Mouse (Mus musculus): Measurements from ENCODE around the gene Plscr3. TPM values are rescaled to one million over a fixed set of nuclear protein-coding genes. Genes with fewer than 3 reads are reported as not detected.

Plscr3 gene
- polyA plus RNA-seq, 1 experiment from 2014 or later: 90.0 TPM

DNA sequence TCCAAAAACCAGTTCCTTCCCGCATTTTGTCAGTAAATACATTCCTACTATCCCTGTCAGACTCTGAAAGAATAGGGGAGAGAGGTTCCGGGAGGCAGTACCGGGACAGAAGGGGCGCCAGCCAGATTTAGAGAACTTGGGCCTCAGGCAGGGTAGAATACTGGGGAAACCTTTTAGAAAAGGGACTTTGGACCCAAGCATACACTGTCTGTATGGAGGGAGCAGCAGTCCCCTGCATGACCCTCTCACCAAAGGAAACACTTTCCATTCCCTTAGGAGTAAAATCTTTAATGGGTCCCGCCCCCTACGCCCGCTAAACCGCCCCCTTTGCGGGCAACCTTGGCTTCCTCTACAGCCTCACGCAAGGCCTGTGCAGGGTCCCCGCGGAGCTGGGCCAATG is 42.8 kb upstream of the Plscr3 start:
- H3K27me3 ChIP-seq (ENCODE audit: control insufficient read depth, insufficient read depth, low read length): peaks cover 43% of the 10 kb centered on the region
- H3K4me1 ChIP-seq (ENCODE audit: control insufficient read depth, insufficient read depth, low read length): peaks cover 22% of the 10 kb centered on the region
- no peaks in the 10 kb centered on the region; the same call in 1 of the 2 replicates for H3K9me3 ChIP-seq (replicated peaks; ENCODE audit: control insufficient read depth, low read length)
- no peak overlapping the region for H3K27ac ChIP-seq (replicated peaks; ENCODE audit: low read depth, low read length)
- no peak for DNase-seq (ENCODE audit: low spot score)
- 1% methylated on average over 12 of the region's 12 CpGs for WGBS
- H3K4me2 ChIP-seq (ENCODE audit: low read depth, low read length): peak overlapping the region; percentile 94
- no peak for ATAC-seq (replicated peaks; ENCODE audit: insufficient number of reproducible peaks, low FRiP score, low TSS enrichment, low read depth)
- H3K4me3 ChIP-seq (ENCODE audit: low read depth, low read length): peak overlapping the region; percentile 34
- H3K9ac ChIP-seq (replicated peaks; ENCODE audit: low read length): peak overlapping the region; percentile 22
- no peaks in the 10 kb centered on the region for H3K36me3 ChIP-seq (replicated peaks; ENCODE audit: control insufficient read depth, insufficient read depth, low read depth, low read length)

DNA sequence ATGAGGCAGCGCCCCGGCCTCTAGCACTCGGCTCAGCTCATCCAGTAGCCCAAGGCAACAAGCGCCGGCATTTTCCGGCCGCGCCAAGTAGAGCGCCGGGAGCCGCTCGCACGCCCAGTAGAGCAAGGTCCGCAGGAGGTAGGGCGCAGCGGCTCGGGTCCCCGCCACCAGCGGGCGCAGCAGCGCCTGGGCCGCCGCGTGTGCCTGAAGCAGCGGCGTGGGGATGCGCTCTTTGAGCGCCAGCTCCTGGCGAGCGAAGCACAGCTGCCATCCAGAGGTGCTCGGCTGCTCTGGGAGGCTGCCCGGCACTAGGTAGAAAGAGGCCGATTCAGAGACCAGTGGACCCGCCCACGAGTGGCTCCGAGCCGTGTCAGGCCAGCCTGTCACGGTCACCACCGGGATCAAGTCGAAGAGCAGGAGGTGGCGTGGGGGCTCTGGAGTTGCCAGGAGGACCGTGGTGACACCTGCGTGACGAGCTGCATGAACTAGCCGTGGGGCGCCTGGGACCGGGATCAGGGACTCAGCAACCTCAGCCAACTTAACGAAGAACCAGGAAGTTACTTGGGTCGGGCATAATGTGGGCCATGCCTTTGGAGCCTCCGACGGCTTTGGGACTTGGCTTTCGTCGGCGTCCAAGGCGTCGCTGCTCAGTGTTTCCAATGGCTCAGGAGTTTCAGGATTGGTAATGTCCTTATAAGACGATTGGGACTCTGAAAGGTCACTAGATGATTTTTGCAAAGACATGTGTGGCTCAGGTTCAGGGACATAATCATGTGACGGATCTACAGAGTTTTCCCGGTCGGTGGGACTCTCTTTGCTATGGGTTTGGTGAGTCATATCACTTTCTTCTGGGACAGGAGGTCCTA is 42.2 kb upstream of the Plscr3 start:
- Histone ChIP-seq H3K4me3 (ENCODE audit: low read depth, low read length) (peak overlapping the region; percentile 34), H3K36me3 (replicated peaks; ENCODE audit: control insufficient read depth, insufficient read depth, low read depth, low read length) (no peaks in the 10 kb centered on the region), H3K27me3 (ENCODE audit: control insufficient read depth, insufficient read depth, low read length) (peaks cover 43% of the 10 kb centered on the region), H3K4me2 (ENCODE audit: low read depth, low read length) (peak overlapping the region; percentile 94), H3K9ac (replicated peaks; ENCODE audit: low read length) (peak overlapping the region; percentile 22), H3K9me3 (replicated peaks; ENCODE audit: control insufficient read depth, low read length) (no peaks in the 10 kb centered on the region; the same call in 1 of the 2 replicates), H3K4me1 (ENCODE audit: control insufficient read depth, insufficient read depth, low read length) (peaks cover 22% of the 10 kb centered on the region), H3K27ac (replicated peaks; ENCODE audit: low read depth, low read length) (no peak overlapping the region)
- 1% methylated on average over 60 of the region's 60 CpGs for WGBS
- DNase-seq (ENCODE audit: low spot score) (peak; percentile 83), ATAC-seq (replicated peaks; ENCODE audit: insufficient number of reproducible peaks, low FRiP score, low TSS enrichment, low read depth) (peak; percentile 19; the same call in 1 of the 2 replicates)

DNA sequence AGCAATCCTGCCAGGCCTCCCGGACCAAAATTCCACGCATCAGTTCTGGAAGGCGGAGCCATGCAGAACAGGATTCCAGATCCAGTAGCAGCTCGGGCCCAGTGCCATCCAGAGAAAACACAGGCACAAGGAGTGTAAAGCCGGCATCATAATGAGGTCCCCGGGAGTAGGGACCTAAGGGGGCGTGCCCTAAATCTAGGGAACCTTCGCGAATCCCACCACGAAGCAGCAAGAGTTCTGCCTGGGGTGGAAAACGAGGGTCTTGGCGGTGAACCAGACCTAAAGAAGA is 41.6 kb upstream of the Plscr3 start:
- Histone ChIP-seq H3K27me3 (ENCODE audit: control insufficient read depth, insufficient read depth, low read length) (peaks cover 38% of the 10 kb centered on the region), H3K27ac (replicated peaks; ENCODE audit: low read depth, low read length) (no peak overlapping the region), H3K9me3 (replicated peaks; ENCODE audit: control insufficient read depth, low read length) (no peaks in the 10 kb centered on the region; the same call in 1 of the 2 replicates), H3K9ac (replicated peaks; ENCODE audit: low read length) (no peak overlapping the region), H3K4me1 (ENCODE audit: control insufficient read depth, insufficient read depth, low read length) (peaks cover 19% of the 10 kb centered on the region), H3K4me3 (ENCODE audit: low read depth, low read length) (no peak overlapping the region), H3K36me3 (replicated peaks; ENCODE audit: control insufficient read depth, insufficient read depth, low read depth, low read length) (no peaks in the 10 kb centered on the region), H3K4me2 (ENCODE audit: low read depth, low read length) (peak overlapping the region; percentile 94; the same call in 1 of the 2 replicates)
- 6% methylated on average over 12 of the region's 12 CpGs for WGBS
- ATAC-seq (replicated peaks; ENCODE audit: insufficient number of reproducible peaks, low FRiP score, low TSS enrichment, low read depth): no peak
- DNase-seq (ENCODE audit: low spot score): no peak

DNA sequence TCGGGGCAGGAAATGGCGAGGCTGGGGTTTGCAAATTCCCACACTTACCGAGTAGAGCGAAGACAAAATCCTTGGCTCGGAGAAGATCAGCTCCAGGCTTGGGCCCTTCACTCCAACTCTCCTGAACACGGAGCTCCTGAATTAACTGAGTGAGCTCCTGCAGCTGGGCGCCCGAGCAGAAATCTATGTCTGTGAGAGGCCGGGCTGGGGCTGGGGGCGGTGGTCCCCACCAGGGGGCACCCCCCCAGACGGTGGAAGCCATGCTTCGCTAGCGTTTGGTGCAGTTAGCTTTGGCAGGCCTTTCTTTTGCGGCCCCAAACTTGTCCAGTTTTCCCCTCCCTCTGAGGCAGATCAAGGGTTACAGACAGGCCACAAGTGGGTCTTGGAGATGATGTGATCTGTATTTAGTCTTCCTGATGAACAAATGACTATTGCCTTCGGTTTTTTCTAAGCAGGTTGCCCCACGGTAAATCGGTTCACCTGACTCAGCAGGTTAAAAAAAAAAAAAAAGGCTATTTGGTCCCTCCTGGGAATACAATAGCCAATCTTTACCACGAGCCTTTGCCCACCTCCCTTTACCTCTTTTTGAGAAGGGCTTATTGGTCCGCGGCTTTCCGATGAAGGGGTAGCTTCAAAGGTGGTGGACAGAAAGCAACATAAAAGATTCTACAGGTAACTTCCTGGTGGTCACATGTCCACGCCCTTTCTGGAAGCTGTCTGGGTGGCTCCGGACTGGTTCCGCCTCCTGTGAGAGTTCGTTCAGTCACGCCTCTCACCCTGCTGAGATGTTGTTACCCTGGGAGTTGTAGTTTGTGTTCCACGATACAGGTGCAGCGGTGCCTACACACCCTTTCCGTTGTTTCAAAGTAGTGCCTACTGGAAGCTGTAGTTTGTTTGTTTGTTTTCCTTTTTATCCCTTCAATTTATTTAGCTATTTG is 40.9 kb upstream of the Plscr3 start, which contains the start of gene Tmem102:
Gene Tmem102 (minus strand): TSS at position 653 of the 938 bp plus-strand sequence.
- Histone ChIP-seq H3K4me2 (ENCODE audit: low read depth, low read length) (peak within 1 kb of the TSS; percentile 94), H3K27ac (replicated peaks; ENCODE audit: low read depth, low read length) (no peak within 1 kb of the TSS), H3K9me3 (replicated peaks; ENCODE audit: control insufficient read depth, low read length) (no peaks in the 10 kb centered on the region; the same call in 1 of the 2 replicates), H3K9ac (replicated peaks; ENCODE audit: low read length) (no peak within 1 kb of the TSS), H3K4me1 (ENCODE audit: control insufficient read depth, insufficient read depth, low read length) (peaks cover 15% of the 10 kb centered on the region), H3K36me3 (replicated peaks; ENCODE audit: control insufficient read depth, insufficient read depth, low read depth, low read length) (no peaks in the 10 kb centered on the region), H3K4me3 (ENCODE audit: low read depth, low read length) (no peak within 1 kb of the TSS), H3K27me3 (ENCODE audit: control insufficient read depth, insufficient read depth, low read length) (peaks cover 38% of the 10 kb centered on the region)
- ATAC-seq (replicated peaks; ENCODE audit: insufficient number of reproducible peaks, low FRiP score, low TSS enrichment, low read depth) (no peak), DNase-seq (ENCODE audit: low spot score) (no peak)
- 5% methylated on average over 29 of the region's 29 CpGs for WGBS

DNA sequence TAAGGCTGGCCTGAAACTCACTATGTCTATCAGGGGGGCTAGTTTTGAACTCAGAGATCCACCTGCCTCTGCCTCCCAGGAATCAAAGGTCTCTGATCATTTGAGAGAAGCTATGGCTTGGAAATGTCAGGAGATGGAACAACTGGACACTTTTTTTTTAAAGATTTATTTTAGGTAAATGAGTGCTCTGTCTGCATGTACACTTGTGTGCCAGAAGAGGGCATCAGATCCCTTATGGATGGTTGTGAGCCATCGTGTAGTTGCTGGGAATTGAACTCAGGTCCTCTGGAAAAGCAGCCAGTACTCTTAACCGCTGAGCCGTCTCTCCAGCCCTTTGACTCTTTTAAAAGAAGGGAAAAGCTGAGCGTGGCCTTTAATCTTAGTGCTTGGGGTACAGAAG is 39.8 kb upstream of the Plscr3 start:
- peaks cover 15% of the 10 kb centered on the region for H3K4me1 ChIP-seq (ENCODE audit: control insufficient read depth, insufficient read depth, low read length)
- ATAC-seq (replicated peaks; ENCODE audit: insufficient number of reproducible peaks, low FRiP score, low TSS enrichment, low read depth): no peak
- H3K27ac ChIP-seq (replicated peaks; ENCODE audit: low read depth, low read length): no peak overlapping the region
- H3K4me2 ChIP-seq (ENCODE audit: low read depth, low read length): no peak overlapping the region
- 77% methylated on average over 4 of the region's 4 CpGs for WGBS
- DNase-seq (ENCODE audit: low spot score): no peak
- no peak overlapping the region for H3K4me3 ChIP-seq (ENCODE audit: low read depth, low read length)
- peaks cover 36% of the 10 kb centered on the region for H3K27me3 ChIP-seq (ENCODE audit: control insufficient read depth, insufficient read depth, low read length)
- no peaks in the 10 kb centered on the region; the same call in 1 of the 2 replicates for H3K9me3 ChIP-seq (replicated peaks; ENCODE audit: control insufficient read depth, low read length)
- no peak overlapping the region for H3K9ac ChIP-seq (replicated peaks; ENCODE audit: low read length)
- no peaks in the 10 kb centered on the region for H3K36me3 ChIP-seq (replicated peaks; ENCODE audit: control insufficient read depth, insufficient read depth, low read depth, low read length)

DNA sequence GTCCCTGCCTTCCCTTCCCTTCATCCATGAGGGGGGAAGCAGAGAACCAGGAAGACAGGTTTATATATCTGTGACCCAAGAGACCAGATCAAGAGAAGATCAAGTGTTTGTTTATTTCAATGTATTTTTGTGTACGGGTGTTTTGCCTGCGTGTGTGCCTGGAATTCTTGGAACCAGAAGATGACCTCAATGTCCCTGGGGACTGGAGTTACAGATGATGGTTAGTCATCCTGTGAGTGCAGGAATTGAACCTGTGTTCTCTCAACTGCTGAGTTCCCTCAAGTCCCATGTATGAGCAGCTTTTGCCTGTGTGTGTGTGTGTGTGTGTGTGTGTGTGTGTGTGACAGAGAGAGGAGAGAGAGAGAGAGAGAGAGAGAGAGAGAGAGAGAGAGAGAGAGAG is 38.5 kb upstream of the Plscr3 start:
- 76% methylated on average over 2 of the region's 2 CpGs for WGBS
- Histone ChIP-seq H3K9ac (replicated peaks; ENCODE audit: low read length) (no peak overlapping the region), H3K4me1 (ENCODE audit: control insufficient read depth, insufficient read depth, low read length) (peaks cover 10% of the 10 kb centered on the region), H3K4me2 (ENCODE audit: low read depth, low read length) (no peak overlapping the region), H3K27ac (replicated peaks; ENCODE audit: low read depth, low read length) (no peak overlapping the region), H3K27me3 (ENCODE audit: control insufficient read depth, insufficient read depth, low read length) (peaks cover 24% of the 10 kb centered on the region), H3K36me3 (replicated peaks; ENCODE audit: control insufficient read depth, insufficient read depth, low read depth, low read length) (no peaks in the 10 kb centered on the region), H3K4me3 (ENCODE audit: low read depth, low read length) (no peak overlapping the region), H3K9me3 (replicated peaks; ENCODE audit: control insufficient read depth, low read length) (no peaks in the 10 kb centered on the region; the same call in 1 of the 2 replicates)
- DNase-seq (ENCODE audit: low spot score) (no peak), ATAC-seq (replicated peaks; ENCODE audit: insufficient number of reproducible peaks, low FRiP score, low TSS enrichment, low read depth) (no peak)

DNA sequence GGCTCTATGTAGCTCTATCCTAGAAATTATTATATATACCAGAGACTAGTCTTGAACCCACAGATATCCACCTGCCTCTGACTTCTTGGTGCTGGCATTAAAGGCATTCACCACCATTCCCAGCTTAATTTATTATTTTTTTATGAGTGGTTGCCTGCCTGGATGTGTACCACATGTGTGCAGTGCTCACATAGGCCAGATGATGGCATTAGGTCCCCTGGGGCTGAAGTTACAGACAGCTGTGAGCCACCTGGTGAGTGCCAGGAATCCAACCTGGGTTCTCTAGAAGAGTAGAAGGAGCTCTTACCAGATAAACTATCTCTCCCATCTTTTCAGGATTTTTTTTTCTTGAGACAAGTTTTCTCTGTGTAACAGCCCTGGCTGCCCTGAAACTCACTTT is 35.9 kb upstream of the Plscr3 start:
- no peaks in the 10 kb centered on the region for H3K36me3 ChIP-seq (replicated peaks; ENCODE audit: control insufficient read depth, insufficient read depth, low read depth, low read length)

More for the DNA sequence above, 35.9 kb upstream of the Plscr3 start:
- ATAC-seq (replicated peaks; ENCODE audit: insufficient number of reproducible peaks, low FRiP score, low TSS enrichment, low read depth) (no peak), DNase-seq (ENCODE audit: low spot score) (no peak)
- no peaks in the 10 kb centered on the region for H3K4me1 ChIP-seq (ENCODE audit: control insufficient read depth, insufficient read depth, low read length)
- H3K4me2 ChIP-seq (ENCODE audit: low read depth, low read length): no peak overlapping the region
- H3K9ac ChIP-seq (replicated peaks; ENCODE audit: low read length): no peak overlapping the region
- H3K27ac ChIP-seq (replicated peaks; ENCODE audit: low read depth, low read length): no peak overlapping the region
- H3K27me3 ChIP-seq (ENCODE audit: control insufficient read depth, insufficient read depth, low read length): 0 out of 2 replicates have a peak, but pooled peaks cover 3% of the 10 kb centered on the region
- H3K9me3 ChIP-seq (replicated peaks; ENCODE audit: control insufficient read depth, low read length): no peaks in the 10 kb centered on the region; the same call in 1 of the 2 replicates
- no peak overlapping the region for H3K4me3 ChIP-seq (ENCODE audit: low read depth, low read length)

All from embryonic facial prominence, embryonic 11.5 days (tissue).